Mouse (Mus musculus): Measurements from ENCODE around the gene Spaca3.

Spaca3 gene

DNA sequence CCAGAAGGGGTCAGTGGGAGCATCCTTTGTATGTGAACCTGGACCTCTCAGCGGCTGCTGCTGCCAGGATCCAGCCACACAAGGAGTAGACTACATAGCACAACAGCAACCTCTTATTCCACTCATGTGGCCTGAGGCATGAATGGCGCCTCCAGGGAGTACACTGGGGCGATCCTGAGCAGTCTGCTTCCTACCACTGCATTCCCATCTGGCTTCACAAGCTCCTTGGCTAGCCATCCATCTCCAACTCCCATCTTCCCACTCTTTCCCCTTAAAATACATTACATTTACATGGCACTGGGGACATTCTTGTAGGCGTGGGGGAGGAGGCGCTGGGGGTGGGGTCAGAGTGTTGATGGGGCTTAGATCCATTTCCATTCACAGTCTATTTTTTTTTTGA lies 54.6 kb downstream of the Spaca3 start:
- in situ Hi-C loops (cut with MboI; ENCODE audit: low pct_unique_long_range_greater_than_20kb in 1 of 2, low sequenced_read_pairs in 2 of 2, unreplicated experiment in 1 of 2): no loop called here

DNA sequence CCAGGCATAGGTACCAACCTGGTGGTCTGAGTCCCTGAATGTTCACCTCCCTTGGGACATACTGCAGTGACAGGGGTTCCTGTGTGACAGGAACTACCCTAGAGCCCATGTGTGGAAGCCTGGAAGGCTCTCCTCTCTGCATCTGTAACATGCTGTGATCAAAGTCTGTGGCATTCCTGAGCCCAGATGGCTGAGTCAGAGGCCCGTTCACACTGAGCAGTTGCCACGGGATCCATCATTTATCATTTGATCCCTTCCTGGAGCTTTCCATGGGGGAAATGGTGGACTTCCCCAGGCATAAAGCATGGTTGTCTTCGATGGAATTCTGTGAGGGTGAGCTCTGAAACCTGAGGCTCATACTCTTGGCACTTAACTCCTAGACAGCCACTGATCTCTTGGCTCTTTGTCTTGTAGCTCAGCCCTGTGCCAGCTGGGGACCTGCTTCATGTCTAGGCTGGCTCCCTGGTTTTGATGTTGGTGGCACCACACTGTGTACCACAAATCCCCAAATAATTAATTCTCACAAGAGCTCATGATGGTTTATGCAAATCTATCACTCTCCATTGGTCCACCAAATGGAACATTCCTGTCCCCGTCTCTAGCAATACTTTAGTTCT lies 55.4 kb downstream of the Spaca3 start:
- in situ Hi-C loops (cut with MboI; ENCODE audit: low pct_unique_long_range_greater_than_20kb in 1 of 2, low sequenced_read_pairs in 2 of 2, unreplicated experiment in 1 of 2): no loop called here
